Mouse (Mus musculus): Measurements from ENCODE around the gene Il25. TPM values are rescaled to one million over a fixed set of nuclear protein-coding genes. Genes with fewer than 3 reads are reported as not detected.

The Il25 gene
- total RNA-seq, 2 experiments from 2014 or later = not detected

DNA sequence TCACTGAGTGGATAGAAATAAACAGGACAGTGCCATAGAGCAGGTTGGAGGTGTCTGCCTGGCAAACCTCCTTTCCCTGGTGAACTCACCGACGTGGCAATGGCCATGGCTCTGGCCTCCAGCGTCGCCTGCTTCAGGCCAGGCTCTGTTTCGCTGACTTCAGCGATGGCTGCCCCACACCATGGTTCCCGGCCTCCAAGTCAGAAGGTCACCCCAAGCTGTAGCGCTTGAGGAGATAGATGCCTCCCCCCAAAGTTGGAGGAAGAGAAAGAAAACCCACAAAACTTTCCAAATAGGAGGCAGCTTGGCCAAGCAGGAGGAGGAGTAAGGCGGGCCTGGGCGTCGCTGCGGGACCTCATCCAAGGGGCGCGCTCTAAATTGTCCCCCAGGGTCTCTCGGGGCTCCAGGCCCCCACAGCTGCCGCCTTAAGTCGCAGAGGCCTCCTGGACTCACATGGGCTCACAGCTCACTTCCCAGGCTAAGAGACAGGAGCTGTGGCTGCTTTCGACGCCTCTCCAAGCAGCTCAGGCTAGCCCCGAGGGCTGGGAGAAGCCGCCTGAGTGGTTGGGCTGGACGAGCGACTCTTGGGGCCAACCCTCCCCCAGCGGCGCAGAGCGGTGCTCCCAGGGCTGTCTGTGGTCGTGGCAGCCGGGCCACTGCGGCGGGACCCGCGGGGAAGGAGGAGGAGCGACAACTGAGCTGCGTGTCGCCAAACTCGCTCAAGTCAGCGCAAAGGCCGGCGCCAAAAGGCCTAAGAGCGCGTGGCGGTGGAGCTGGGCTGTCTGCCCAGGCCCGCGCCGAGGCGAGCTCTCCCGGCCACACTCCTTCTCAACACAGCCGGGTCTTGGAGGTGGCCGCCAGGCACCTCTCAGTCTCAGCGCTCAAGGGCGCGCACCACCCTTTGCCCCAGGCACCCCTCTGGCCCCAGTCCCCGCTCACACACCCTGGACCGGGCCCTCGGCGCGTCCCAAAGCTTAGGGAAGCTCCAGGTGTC lies 6.8 kb upstream of the Il25 start, which contains the start of gene Efs:
Gene Efs, minus strand, starts transcription at position 778 of the 994 bp plus-strand sequence.
- no peak for ATAC-seq (replicated peaks; ENCODE audit: low FRiP score, low TSS enrichment, poor library complexity, severe bottlenecking)

DNA sequence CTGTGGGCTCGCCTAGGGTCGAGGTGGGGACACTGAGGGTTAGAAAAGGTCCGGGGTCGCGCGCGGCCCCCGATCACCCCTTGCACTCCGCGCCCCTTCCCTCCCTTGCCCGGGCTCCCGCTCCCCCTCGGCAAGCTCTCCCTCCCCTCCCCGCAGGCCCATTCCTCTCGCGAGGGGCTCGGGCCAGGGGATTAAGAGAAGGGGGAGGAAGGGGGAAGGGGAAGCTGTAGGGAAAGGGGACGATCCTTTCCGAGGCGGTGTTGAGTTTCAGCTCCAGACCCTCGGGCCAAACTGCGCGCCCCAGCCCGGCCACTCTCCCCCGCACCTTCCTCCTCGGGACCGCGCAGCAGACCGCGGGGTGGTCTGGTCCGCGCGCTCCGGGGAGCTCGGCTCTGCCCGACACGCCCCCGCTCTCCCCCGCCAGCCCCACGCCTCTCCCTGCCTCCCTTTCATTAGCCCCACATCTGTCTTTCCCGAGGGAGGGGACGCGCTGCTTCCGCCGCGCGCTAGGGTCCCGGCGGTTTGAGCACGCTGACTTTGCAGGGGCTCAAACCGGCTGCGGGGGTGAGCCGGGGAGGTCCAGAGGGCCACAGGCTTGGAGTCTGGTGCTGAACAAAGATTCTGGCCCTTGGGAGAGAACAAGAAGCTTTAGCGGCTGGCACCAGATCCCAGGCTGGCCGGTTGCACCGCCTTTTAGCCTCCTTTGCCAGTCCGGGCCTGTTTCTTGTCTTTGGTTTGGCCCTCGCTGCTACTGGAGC lies 5.9 kb upstream of the Il25 start:
- no peak for ATAC-seq (replicated peaks; ENCODE audit: low FRiP score, low TSS enrichment, poor library complexity, severe bottlenecking)

DNA sequence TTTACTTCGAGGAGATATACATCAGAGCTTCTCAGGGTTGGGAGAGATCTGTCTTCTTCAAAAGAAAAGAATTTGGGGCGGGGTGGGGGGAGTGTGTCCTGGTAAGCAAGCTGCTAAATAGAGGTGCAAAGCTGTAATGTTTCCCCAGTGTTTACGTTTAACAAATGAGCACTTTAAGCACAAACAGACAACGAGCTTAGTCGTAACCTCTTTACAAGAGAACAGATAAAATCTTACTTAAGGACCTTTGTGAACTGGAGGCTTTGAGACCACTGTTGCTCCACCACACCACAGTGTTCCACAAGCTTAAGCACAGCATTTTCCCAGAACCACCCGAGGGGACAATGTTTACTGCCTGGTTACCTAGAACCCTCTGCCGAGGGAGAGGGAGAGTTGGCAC lies 5.2 kb upstream of the Il25 start:
- ATAC-seq (replicated peaks; ENCODE audit: low FRiP score, low TSS enrichment, poor library complexity, severe bottlenecking) = no peak

DNA sequence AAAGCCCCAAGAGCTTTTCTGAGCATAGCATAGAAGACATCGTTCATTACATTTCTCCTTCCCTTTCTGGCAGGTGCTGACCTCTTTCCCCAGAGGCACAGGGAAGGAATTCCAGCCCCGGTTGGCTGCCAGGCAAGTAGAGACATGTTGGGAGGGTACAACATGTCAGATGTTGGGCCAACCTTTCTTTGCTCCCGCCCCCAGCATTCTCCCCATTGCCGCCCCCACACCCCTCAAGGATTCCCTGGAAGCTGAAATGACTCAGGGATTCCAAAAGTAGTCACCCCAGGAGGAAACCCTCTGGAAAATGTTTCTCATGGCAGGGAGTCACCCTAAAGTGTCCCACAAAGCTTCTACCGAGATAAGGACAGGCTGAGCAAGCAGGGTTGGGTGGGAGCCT lies 2.7 kb upstream of the Il25 start:
- no peak for ATAC-seq (replicated peaks; ENCODE audit: low FRiP score, low TSS enrichment, poor library complexity, severe bottlenecking)

DNA sequence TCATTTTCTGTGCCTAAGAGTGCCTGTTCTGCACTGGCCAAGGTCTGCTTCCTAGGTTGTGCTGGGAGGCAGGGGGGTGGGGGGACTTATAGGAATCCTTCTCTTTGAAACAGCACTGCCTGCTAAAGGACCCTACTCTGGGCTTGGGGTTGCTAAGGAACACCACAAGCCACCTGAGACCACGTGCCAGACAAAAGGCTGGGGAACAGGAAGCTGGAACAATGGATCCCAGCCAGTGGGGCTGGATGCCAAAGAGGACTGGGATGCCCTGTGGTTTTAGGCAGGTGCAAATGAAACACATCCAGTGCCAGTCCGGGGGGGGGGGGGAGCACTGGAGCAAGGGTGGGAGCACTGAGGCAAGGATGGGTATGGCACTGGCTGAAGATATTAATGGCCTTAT lies 2.1 kb upstream of the Il25 start:
- no peak for ATAC-seq (replicated peaks; ENCODE audit: low FRiP score, low TSS enrichment, poor library complexity, severe bottlenecking)

DNA sequence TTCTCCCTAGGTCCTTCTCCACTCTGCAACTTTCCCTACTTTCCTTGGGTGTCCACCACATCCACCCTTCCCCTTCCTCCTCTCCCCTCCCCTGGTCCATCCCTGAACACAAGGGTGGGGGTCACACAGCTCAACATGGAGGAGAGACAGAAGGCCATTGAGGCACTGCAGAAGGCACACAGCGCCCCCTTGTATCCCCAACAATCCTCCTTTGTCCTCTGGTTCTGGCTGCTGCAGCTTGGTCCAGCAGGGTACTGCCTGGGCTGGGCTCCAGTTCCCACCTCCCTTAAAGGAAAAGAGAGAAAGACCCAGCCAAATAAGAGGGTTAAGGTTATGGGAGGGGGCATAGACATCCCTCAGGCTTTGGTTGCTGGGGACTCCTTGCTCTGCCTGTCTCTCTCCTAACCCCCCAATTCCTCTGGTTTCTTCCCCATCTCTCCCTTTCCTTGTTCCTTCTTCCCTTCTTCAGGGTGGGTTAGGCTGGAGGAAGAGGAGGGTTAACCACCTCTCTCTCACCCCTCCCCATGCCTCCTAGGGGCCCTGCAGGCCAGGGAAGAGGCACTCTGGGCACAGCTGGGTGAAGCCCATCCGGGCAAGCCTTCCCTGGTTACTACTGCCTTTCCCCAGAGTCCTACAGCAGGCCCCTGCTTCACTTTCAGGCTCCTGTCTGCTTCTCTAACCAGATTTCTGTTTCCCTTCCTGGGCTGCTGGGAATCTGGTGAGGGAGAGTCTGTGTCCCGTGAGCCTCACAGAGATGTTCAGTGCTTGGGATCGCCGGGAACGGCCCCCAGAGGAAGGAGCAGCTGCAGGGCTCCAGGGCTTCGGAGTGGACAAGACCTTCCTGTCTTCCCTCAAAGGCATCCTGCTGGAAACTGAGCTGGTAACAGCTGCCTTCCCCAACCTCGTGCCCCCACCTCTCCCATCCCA lies 3.7 kb downstream of the Il25 start, which contains the start of gene Cmtm5:
Gene Cmtm5, plus strand, starts transcription at position 358 of the 927 bp plus-strand sequence.
- ATAC-seq (replicated peaks; ENCODE audit: low FRiP score, low TSS enrichment, poor library complexity, severe bottlenecking) = no peak

DNA sequence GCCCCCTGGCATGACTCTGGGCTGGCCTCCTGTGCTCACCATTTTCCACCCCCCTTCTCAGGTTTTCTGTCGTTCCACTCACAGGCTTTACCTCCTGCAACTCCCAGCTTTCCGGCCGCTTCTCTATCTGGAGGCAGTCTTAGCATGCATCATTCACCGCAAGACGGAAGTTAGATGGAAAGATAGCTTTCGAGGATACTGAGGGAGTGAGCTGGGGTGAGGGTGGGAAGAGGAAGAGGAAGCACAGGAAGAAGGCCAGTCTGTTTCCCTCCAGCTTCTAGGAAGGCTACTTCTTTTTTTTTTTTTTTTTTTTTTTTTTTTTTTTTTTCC lies 4.3 kb downstream of the Il25 start:
- ATAC-seq (replicated peaks; ENCODE audit: low FRiP score, low TSS enrichment, poor library complexity, severe bottlenecking) = no peak

DNA sequence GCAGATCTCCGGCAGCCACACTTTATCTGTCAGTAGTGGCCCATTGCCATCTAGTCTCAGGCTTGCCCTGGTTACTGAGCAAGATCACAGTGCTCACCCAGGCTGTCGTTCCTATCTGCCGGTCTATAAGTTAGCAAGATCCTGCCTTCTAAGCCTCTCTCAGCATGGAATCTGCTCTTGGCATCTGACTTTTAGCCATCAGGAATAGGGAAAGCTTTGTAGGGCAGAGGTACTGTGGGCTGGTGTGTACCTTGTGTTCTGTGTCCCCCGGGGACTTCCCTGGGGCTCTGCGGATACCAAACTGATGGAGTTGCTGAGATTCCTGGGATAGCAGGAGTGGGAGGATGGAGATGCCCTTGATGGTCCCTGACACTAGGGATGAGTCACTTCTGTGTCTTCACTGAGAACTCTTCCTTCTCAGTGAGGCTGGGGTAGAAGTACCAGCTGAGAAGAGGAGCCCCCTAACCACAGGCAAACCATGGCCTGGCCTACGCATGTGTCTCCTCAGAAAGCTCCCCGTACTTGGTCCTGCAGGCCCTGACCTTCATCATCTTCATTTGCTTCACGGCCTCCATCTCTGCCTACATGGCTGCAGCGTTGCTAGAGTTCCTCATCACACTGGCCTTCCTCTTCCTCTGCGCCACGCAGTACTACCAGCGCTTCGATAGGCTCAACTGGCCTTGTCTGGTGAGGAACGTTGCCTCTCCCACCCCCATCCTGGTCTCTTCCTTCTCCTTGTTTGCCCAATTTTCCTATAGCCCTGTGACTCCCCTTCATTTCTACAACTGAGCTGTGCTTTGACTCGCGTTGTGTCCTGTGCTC lies 5.1 kb downstream of the Il25 start:
- ATAC-seq (replicated peaks; ENCODE audit: low FRiP score, low TSS enrichment, poor library complexity, severe bottlenecking) = no peak

DNA sequence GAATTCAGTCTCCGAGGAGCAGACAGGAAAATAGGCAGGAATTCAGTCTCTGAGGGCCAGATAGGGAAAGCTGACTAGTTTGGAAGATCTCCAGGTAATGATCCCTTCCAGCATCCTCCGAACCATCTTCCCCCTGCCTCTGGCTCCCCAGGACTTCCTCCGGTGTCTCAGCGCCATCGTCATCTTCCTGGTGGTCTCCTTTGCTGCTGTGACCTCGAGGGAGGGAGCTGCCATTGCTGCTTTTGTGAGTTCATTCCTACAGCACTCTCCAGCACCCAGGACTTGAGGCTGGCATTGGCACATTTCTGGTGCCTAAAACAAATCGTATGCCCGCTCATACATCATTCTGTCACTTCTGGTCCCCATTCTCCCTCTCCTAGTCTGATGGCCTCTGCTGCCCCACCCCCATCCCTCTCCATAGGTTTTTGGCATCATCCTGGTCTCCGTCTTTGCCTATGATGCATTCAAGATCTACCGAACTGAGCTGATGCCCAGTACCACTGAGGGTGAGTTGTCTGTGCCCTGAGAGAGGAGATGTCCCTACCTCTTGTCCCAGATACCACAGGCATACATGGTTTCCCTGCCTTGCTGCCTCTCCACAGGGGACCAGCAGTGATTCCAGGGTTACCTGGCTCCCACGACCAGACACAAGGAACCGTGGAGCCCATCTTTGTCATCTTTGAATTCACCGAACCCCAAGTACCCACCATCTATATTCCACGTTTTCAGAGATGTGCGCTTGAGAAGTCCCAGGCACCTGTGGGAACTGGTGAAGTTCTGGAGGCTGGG lies 6.1 kb downstream of the Il25 start:
- ATAC-seq (replicated peaks; ENCODE audit: low FRiP score, low TSS enrichment, poor library complexity, severe bottlenecking) = no peak

DNA sequence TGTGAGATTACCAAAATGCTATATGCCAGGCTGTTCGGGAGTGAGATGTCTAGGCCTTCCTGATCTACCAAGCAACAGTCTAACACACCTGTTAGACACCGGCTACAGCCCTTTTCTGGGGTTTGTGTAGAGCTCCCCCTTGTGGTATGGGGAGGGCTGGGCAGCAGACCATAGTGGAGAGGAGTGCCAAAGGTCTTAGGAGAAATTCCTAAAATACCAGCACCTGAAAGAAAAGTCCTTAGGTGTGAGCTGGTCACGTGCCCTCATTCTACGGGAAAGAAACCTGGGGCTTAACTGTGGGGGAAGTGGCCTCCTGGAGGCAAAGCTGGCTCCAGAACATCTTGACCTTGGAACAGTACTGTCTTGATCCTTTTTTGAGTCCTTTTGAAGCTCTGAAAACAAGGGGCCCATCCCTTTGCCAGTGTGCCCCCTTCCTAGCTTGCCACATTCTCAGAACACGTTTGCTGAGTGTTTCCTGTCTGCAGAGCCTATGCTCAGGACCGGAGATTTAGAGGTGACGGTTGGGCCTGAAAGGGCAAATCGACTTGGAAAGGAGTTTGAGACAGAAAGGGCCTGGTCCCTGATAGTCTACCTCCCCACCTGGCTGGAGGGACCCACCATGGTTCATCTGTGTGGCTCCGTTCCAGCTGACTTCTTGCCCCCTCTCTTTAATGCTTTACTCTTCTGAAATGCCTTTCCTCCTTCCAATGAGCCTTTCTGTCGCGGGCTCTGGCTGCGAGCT lies 7.1 kb downstream of the Il25 start:
- peak; percentile 66 for ATAC-seq (replicated peaks; ENCODE audit: low FRiP score, low TSS enrichment, poor library complexity, severe bottlenecking)

DNA sequence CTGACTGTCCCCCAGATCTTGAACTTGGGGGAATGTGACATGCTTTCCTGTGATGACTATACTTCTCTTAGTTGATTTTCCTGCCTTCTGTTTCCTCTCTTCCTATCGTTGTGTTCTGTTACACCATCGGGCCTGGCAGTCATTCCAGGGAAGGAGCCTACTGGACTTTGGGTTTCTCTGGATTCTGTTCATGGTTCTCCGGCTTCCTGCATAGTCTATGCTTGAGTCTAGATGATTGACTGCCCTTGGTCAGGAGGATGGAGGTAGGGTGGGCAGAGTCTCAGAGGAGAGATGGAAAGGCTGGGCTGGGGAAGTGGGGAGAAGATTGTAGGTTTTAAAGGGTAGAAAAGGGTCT lies 7.7 kb downstream of the Il25 start:
- no peak for ATAC-seq (replicated peaks; ENCODE audit: low FRiP score, low TSS enrichment, poor library complexity, severe bottlenecking)

DNA sequence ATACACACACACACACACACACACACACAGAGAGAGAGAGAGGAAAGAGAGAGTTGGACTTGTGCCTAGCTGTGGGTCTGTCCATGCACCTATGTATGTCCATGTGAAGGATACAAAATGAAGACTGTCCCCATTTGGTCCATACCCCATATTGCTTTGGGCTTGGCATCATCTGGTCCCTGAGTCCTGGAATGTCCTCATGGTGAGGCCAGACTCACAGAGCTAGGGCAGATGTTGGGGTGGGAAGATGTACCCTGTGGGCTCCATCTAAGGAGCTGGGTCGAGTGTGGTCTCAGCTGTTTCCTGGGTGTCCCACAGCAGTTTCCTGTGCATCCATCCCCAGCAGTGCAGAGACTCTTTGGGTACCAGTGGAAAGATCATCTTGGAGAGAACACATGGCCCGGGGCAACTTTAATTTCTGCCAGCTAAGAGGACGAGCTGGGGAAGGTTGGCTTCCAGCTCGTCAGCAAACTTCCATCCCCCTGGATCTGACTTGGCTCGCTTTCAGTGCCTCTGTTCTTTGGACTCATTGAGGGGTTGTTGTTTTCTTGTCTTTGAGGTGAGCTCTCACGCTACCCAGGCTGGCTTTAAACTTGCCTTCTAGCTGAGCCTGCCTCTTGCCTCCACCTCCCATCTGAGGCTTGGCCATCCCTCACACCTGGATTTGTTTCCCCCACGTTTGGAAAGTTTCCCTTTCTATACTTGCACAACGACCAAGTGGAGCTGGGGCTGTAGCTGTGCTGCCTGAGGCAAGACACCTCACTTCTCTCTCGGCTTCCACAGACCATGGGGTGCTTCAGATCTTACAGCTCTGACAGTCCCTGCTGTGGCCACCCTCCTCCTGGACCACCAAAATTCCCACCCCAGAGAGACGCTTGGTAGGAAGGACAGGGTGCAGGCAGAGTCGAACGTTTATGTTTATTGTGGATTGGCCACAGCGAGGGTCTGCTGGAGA lies 8.8 kb downstream of the Il25 start:
- no peak for ATAC-seq (replicated peaks; ENCODE audit: low FRiP score, low TSS enrichment, poor library complexity, severe bottlenecking)

DNA sequence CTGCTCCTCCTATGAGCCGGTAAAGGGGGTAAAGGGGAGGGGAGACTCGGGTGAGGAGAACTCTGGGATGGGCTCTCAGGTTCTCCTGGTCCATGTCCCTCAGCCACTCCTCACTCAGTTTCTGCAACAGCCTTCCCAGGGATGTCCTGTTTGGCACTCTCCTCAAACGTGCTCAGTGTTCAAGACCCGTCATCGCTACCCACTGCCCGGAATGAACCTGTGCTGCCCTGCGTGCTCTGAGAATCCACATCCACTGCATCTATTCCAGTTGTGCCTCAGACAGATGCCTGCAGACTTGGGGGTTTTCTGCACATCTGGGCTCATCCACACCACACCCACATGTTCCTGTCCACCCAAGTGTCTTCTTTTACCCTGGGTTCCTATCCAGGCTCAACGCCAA lies 10.0 kb downstream of the Il25 start:
- ATAC-seq (replicated peaks; ENCODE audit: low FRiP score, low TSS enrichment, poor library complexity, severe bottlenecking) = no peak

DNA sequence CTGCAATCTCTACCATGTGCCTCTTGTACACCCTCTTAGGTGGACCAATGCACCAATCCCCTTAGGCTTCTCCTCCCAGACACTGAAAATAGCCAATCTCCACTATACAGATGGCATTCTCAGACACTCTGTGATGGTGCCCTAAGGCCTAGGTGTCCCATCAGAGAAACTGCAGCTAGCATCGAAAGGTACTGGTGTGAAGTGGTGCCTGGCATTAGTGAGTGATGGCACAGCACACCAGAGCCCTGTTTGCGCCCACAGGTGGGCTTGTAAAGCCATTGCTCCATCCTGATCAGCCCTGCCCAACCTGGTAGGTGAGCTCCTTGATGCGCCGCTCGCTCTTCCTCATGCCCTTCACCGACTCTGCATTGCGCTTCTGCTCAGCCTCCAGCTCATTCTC lies 11.5 kb downstream of the Il25 start:
- no peak for ATAC-seq (replicated peaks; ENCODE audit: low FRiP score, low TSS enrichment, poor library complexity, severe bottlenecking)

DNA sequence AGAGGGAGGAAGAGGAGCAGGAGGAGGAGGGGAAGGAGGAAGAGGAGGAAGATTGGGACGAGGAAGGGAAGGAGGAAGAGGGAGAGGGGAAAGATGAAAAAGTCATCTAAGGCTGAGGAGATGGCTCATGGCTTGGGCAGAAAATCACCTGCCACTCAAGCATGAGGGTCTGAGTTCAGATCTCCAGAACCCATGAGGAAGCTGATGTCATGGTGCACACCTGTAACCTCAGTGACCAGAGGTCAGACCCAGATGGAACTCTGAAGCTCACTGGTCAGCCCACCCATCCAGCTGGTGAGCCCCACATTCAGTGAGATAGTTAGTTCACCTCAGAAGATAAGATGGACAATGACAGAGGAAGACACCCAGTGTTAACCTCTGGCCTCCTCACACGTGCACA lies 12.4 kb downstream of the Il25 start:
- ATAC-seq (replicated peaks; ENCODE audit: low FRiP score, low TSS enrichment, poor library complexity, severe bottlenecking) = no peak

DNA sequence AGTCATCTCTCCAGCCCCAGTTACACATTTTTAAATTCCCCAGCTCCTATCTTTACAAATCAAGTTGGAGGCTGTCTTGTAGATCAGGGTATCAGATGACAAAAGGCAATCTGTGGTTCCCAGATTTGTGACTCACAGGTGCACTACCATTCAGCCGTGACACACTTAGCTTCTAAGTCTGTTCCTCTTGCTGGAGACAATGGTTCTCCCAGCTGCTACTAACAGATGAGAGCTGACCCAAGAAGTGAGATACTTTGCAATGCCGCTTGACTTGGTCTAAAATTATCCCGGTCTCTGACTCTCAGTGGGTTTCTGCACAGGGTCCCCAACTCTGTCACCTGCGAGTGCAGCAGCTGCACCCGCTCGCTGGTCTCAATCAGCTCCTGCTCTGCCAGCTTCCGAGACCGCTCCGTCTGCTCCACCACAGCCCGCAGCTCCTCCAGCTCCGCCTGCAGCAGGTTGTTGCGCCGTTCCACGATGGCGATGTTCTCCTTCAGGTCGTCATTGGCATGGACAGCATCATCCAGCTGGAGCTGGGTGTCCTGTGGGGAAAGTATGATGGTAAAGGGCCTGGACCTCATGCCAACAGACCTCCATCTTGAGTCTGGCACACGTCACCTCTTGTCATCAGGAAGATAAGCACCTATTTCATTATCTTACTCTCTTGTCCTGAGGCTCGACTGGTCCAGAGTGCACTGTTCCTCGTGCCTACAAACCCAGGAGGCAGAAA lies 13.6 kb downstream of the Il25 start:
- ATAC-seq (replicated peaks; ENCODE audit: low FRiP score, low TSS enrichment, poor library complexity, severe bottlenecking) = no peak

All from megakaryocyte-erythroid progenitor cell, adult 5-6 weeks (primary cell).